Mouse (Mus musculus): ENCODE results near the gene Ctnnd2. TPM values are rescaled to one million over a fixed set of nuclear protein-coding genes. Genes with fewer than 3 reads are reported as not detected.

Ctnnd2 gene
- polyA plus RNA-seq, 1 experiment from 2014 or later = 46.6 TPM

- 55% methylated on average over 5 of the region's 5 CpGs for WGBS
- DNase-seq (ENCODE audit: low spot score) = no peak
- no peak overlapping the region for H3K27ac ChIP-seq (ENCODE audit: low read depth, low read length)
- H3K4me2 ChIP-seq (ENCODE audit: low read depth, low read length, severe bottlenecking) = no peak overlapping the region
- H3K36me3 ChIP-seq (ENCODE audit: control insufficient read depth, insufficient read depth, low read length) = no peaks in the 10 kb centered on the region
- ATAC-seq (replicated peaks; ENCODE audit: low FRiP score) = no peak
- H3K9ac ChIP-seq (ENCODE audit: low read length) = no peak overlapping the region
- H3K9me3 ChIP-seq (ENCODE audit: control insufficient read depth, low read length) = no peaks in the 10 kb centered on the region
- no peak overlapping the region for H3K4me3 ChIP-seq (ENCODE audit: low read depth, low read length)
- H3K27me3 ChIP-seq (ENCODE audit: control insufficient read depth, insufficient read depth, low read length) = no peaks in the 10 kb centered on the region
- H3K4me1 ChIP-seq (replicated peaks; ENCODE audit: control insufficient read depth, insufficient read depth, low read length) = no peaks in the 10 kb centered on the region
These were observed 40.4 kb downstream of the Ctnnd2 start for GRCm38 (mm10) chr15:30212746-30213145.

GRCm38 (mm10) chr15:30215871-30216270, 43.5 kb downstream of the Ctnnd2 start:
- ATAC-seq (replicated peaks; ENCODE audit: low FRiP score) (no peak), DNase-seq (ENCODE audit: low spot score) (no peak)
- Histone ChIP-seq H3K9me3 (ENCODE audit: control insufficient read depth, low read length) (no peaks in the 10 kb centered on the region), H3K9ac (ENCODE audit: low read length) (no peak overlapping the region), H3K36me3 (ENCODE audit: control insufficient read depth, insufficient read depth, low read length) (no peaks in the 10 kb centered on the region), H3K27me3 (ENCODE audit: control insufficient read depth, insufficient read depth, low read length) (no peaks in the 10 kb centered on the region), H3K4me2 (ENCODE audit: low read depth, low read length, severe bottlenecking) (no peak overlapping the region), H3K27ac (ENCODE audit: low read depth, low read length) (no peak overlapping the region), H3K4me3 (ENCODE audit: low read depth, low read length) (no peak overlapping the region), H3K4me1 (replicated peaks; ENCODE audit: control insufficient read depth, insufficient read depth, low read length) (no peaks in the 10 kb centered on the region)
- 87% methylated on average over 4 of the region's 4 CpGs for WGBS

GRCm38 (mm10) chr15:30229112-30229511, 56.7 kb downstream of the Ctnnd2 start:
- ATAC-seq (replicated peaks; ENCODE audit: low FRiP score) (no peak), DNase-seq (ENCODE audit: low spot score) (no peak)
- no peaks in the 10 kb centered on the region for H3K36me3 ChIP-seq (ENCODE audit: control insufficient read depth, insufficient read depth, low read length)
- H3K27ac ChIP-seq (ENCODE audit: low read depth, low read length) = no peak overlapping the region
- H3K4me2 ChIP-seq (ENCODE audit: low read depth, low read length, severe bottlenecking) = no peak overlapping the region
- no peak overlapping the region for H3K4me3 ChIP-seq (ENCODE audit: low read depth, low read length)
- H3K27me3 ChIP-seq (ENCODE audit: control insufficient read depth, insufficient read depth, low read length) = no peaks in the 10 kb centered on the region
- H3K4me1 ChIP-seq (replicated peaks; ENCODE audit: control insufficient read depth, insufficient read depth, low read length) = no peaks in the 10 kb centered on the region
- no peaks in the 10 kb centered on the region for H3K9me3 ChIP-seq (ENCODE audit: control insufficient read depth, low read length)
- 94% methylated on average over 4 of the region's 4 CpGs for WGBS
- no peak overlapping the region for H3K9ac ChIP-seq (ENCODE audit: low read length)

GRCm38 (mm10) chr15:30235210-30236034, 63.0 kb downstream of the Ctnnd2 start:
- no peaks in the 10 kb centered on the region for H3K27me3 ChIP-seq (ENCODE audit: control insufficient read depth, insufficient read depth, low read length)
- no peak overlapping the region for H3K27ac ChIP-seq (ENCODE audit: low read depth, low read length)
- H3K4me2 ChIP-seq (ENCODE audit: low read depth, low read length, severe bottlenecking) = no peak overlapping the region
- no peaks in the 10 kb centered on the region for H3K4me1 ChIP-seq (replicated peaks; ENCODE audit: control insufficient read depth, insufficient read depth, low read length)
- no peaks in the 10 kb centered on the region for H3K36me3 ChIP-seq (ENCODE audit: control insufficient read depth, insufficient read depth, low read length)
- no peaks in the 10 kb centered on the region for H3K9me3 ChIP-seq (ENCODE audit: control insufficient read depth, low read length)
- WGBS = 91% methylated on average over 10 of the region's 10 CpGs
- no peak overlapping the region for H3K9ac ChIP-seq (ENCODE audit: low read length)
- ATAC-seq (replicated peaks; ENCODE audit: low FRiP score) (no peak), DNase-seq (ENCODE audit: low spot score) (no peak)
- no peak overlapping the region for H3K4me3 ChIP-seq (ENCODE audit: low read depth, low read length)

GRCm38 (mm10) chr15:30240881-30241280, 68.5 kb downstream of the Ctnnd2 start:
- DNase-seq (ENCODE audit: low spot score) = no peak
- ATAC-seq (replicated peaks; ENCODE audit: low FRiP score) = no peak
- Histone ChIP-seq H3K27me3 (ENCODE audit: control insufficient read depth, insufficient read depth, low read length) (no peaks in the 10 kb centered on the region), H3K4me1 (replicated peaks; ENCODE audit: control insufficient read depth, insufficient read depth, low read length) (no peaks in the 10 kb centered on the region), H3K9ac (ENCODE audit: low read length) (no peak overlapping the region), H3K4me3 (ENCODE audit: low read depth, low read length) (no peak overlapping the region), H3K27ac (ENCODE audit: low read depth, low read length) (no peak overlapping the region), H3K36me3 (ENCODE audit: control insufficient read depth, insufficient read depth, low read length) (no peaks in the 10 kb centered on the region), H3K9me3 (ENCODE audit: control insufficient read depth, low read length) (no peaks in the 10 kb centered on the region), H3K4me2 (ENCODE audit: low read depth, low read length, severe bottlenecking) (no peak overlapping the region)
- 81% methylated on average over 2 of the region's 2 CpGs for WGBS

GRCm38 (mm10) chr15:30268822-30269221, 96.4 kb downstream of the Ctnnd2 start:
- Histone ChIP-seq H3K27ac (ENCODE audit: low read depth, low read length) (no peak overlapping the region), H3K4me1 (replicated peaks; ENCODE audit: control insufficient read depth, insufficient read depth, low read length) (no peaks in the 10 kb centered on the region), H3K9me3 (ENCODE audit: control insufficient read depth, low read length) (no peaks in the 10 kb centered on the region), H3K4me2 (ENCODE audit: low read depth, low read length, severe bottlenecking) (no peak overlapping the region), H3K9ac (ENCODE audit: low read length) (no peak overlapping the region), H3K36me3 (ENCODE audit: control insufficient read depth, insufficient read depth, low read length) (no peaks in the 10 kb centered on the region), H3K27me3 (ENCODE audit: control insufficient read depth, insufficient read depth, low read length) (no peaks in the 10 kb centered on the region), H3K4me3 (ENCODE audit: low read depth, low read length) (no peak overlapping the region)
- WGBS = 89% methylated on average over 10 of the region's 10 CpGs
- ATAC-seq (replicated peaks; ENCODE audit: low FRiP score) (no peak), DNase-seq (ENCODE audit: low spot score) (no peak)

GRCm38 (mm10) chr15:30271141-30271572, 98.8 kb downstream of the Ctnnd2 start:
- 89% methylated on average over 8 of the region's 8 CpGs for WGBS
- H3K27me3 ChIP-seq (ENCODE audit: control insufficient read depth, insufficient read depth, low read length) = no peaks in the 10 kb centered on the region
- no peak overlapping the region for H3K4me2 ChIP-seq (ENCODE audit: low read depth, low read length, severe bottlenecking)
- no peak overlapping the region for H3K27ac ChIP-seq (ENCODE audit: low read depth, low read length)
- H3K4me3 ChIP-seq (ENCODE audit: low read depth, low read length) = no peak overlapping the region
- no peaks in the 10 kb centered on the region for H3K9me3 ChIP-seq (ENCODE audit: control insufficient read depth, low read length)
- no peak overlapping the region for H3K9ac ChIP-seq (ENCODE audit: low read length)
- H3K36me3 ChIP-seq (ENCODE audit: control insufficient read depth, insufficient read depth, low read length) = no peaks in the 10 kb centered on the region
- DNase-seq (ENCODE audit: low spot score) (no peak), ATAC-seq (replicated peaks; ENCODE audit: low FRiP score) (no peak)
- no peaks in the 10 kb centered on the region for H3K4me1 ChIP-seq (replicated peaks; ENCODE audit: control insufficient read depth, insufficient read depth, low read length)

GRCm38 (mm10) chr15:30272326-30272725, 99.9 kb downstream of the Ctnnd2 start:
- WGBS = 84% methylated on average over 4 of the region's 4 CpGs
- ATAC-seq (replicated peaks; ENCODE audit: low FRiP score) = no peak

GRCm38 (mm10) chr15:30275721-30276120, 103.3 kb downstream of the Ctnnd2 start:
- Histone ChIP-seq H3K4me3 (ENCODE audit: low read depth, low read length) (no peak overlapping the region), H3K4me1 (replicated peaks; ENCODE audit: control insufficient read depth, insufficient read depth, low read length) (no peaks in the 10 kb centered on the region), H3K4me2 (ENCODE audit: low read depth, low read length, severe bottlenecking) (no peak overlapping the region), H3K9ac (ENCODE audit: low read length) (no peak overlapping the region), H3K27me3 (ENCODE audit: control insufficient read depth, insufficient read depth, low read length) (no peaks in the 10 kb centered on the region), H3K27ac (ENCODE audit: low read depth, low read length) (no peak overlapping the region), H3K9me3 (ENCODE audit: control insufficient read depth, low read length) (no peaks in the 10 kb centered on the region), H3K36me3 (ENCODE audit: control insufficient read depth, insufficient read depth, low read length) (no peaks in the 10 kb centered on the region)
- no peak for DNase-seq (ENCODE audit: low spot score)
- ATAC-seq (replicated peaks; ENCODE audit: low FRiP score) = 0 out of 2 replicates have a peak, but pooled peaks have one; percentile 35
- WGBS = 65% methylated on average over 5 of the region's 5 CpGs

More at GRCm38 (mm10) chr15:30272326-30272725, 99.9 kb downstream of the Ctnnd2 start:
- no peak overlapping the region for H3K9ac ChIP-seq (ENCODE audit: low read length)
- H3K4me1 ChIP-seq (replicated peaks; ENCODE audit: control insufficient read depth, insufficient read depth, low read length) = no peaks in the 10 kb centered on the region
- no peak overlapping the region for H3K4me3 ChIP-seq (ENCODE audit: low read depth, low read length)
- no peaks in the 10 kb centered on the region for H3K27me3 ChIP-seq (ENCODE audit: control insufficient read depth, insufficient read depth, low read length)
- H3K9me3 ChIP-seq (ENCODE audit: control insufficient read depth, low read length) = no peaks in the 10 kb centered on the region
- no peaks in the 10 kb centered on the region for H3K36me3 ChIP-seq (ENCODE audit: control insufficient read depth, insufficient read depth, low read length)
- H3K27ac ChIP-seq (ENCODE audit: low read depth, low read length) = no peak overlapping the region
- no peak for DNase-seq (ENCODE audit: low spot score)
- H3K4me2 ChIP-seq (ENCODE audit: low read depth, low read length, severe bottlenecking) = no peak overlapping the region
